Mouse (Mus musculus): ENCODE data around the gene Pde4d. TPM values are rescaled to one million over a fixed set of nuclear protein-coding genes. Genes with fewer than 3 reads are reported as not detected.
A peak's percentile ranks its signal among the peaks of the same experiment; 100 is the strongest.

Pde4d gene
- polyA plus RNA-seq, 1 experiment from 2014 or later: 16.7 TPM

- no peak for ATAC-seq (replicated peaks; ENCODE audit: low FRiP score)
- WGBS: 76% methylated on average over 2 of the region's 2 CpGs
- no peaks in the 10 kb centered on the region for H3K27me3 ChIP-seq
Observed at GRCm38 (mm10) chr13:108494365-108494764, 44.6 kb downstream of the Pde4d start.

GRCm38 (mm10) chr13:108497768-108498167, 48.0 kb downstream of the Pde4d start:
- no peaks in the 10 kb centered on the region for H3K36me3 ChIP-seq
- H3K4me3 ChIP-seq (replicated peaks): no peak overlapping the region
- peak overlapping the region; percentile 30; the same call in 1 of the 2 replicates for H3K4me2 ChIP-seq
- H3K27ac ChIP-seq: no peak overlapping the region
- no peaks in the 10 kb centered on the region for H3K27me3 ChIP-seq
- no peak overlapping the region for H3K9ac ChIP-seq
- no peak for ATAC-seq (replicated peaks; ENCODE audit: low FRiP score)
- WGBS: 51% methylated on average over 8 of the region's 8 CpGs
- no peaks in the 10 kb centered on the region for H3K9me3 ChIP-seq (replicated peaks)
- H3K4me1 ChIP-seq: peaks cover 6% of the 10 kb centered on the region; the same call in 1 of the 2 replicates

More at GRCm38 (mm10) chr13:108494365-108494764, 44.6 kb downstream of the Pde4d start:
- no peak overlapping the region for H3K4me2 ChIP-seq
- H3K4me3 ChIP-seq (replicated peaks): no peak overlapping the region
- H3K4me1 ChIP-seq: peaks cover 6% of the 10 kb centered on the region; the same call in 1 of the 2 replicates
- no peaks in the 10 kb centered on the region for H3K36me3 ChIP-seq
- no peak overlapping the region for H3K27ac ChIP-seq
- no peaks in the 10 kb centered on the region for H3K9me3 ChIP-seq (replicated peaks)
- no peak overlapping the region for H3K9ac ChIP-seq

- WGBS: 51% methylated on average over 9 of the region's 9 CpGs
- Histone ChIP-seq H3K9me3 (replicated peaks) (no peaks in the 10 kb centered on the region), H3K27ac (no peak overlapping the region), H3K4me1 (peaks cover 6% of the 10 kb centered on the region; the same call in 1 of the 2 replicates), H3K27me3 (no peaks in the 10 kb centered on the region), H3K9ac (no peak overlapping the region), H3K36me3 (no peaks in the 10 kb centered on the region), H3K4me2 (peak overlapping the region; percentile 30), H3K4me3 (replicated peaks) (no peak overlapping the region)
- peak; percentile 86 for ATAC-seq (replicated peaks; ENCODE audit: low FRiP score)
Observed at GRCm38 (mm10) chr13:108498247-108498743, 48.5 kb downstream of the Pde4d start.

- H3K9me3 ChIP-seq (replicated peaks): no peaks in the 10 kb centered on the region
- no peak overlapping the region for H3K27ac ChIP-seq
- no peaks in the 10 kb centered on the region for H3K36me3 ChIP-seq
- H3K4me2 ChIP-seq: peak overlapping the region; percentile 30
- H3K4me3 ChIP-seq (replicated peaks): no peak overlapping the region
- H3K4me1 ChIP-seq: peaks cover 6% of the 10 kb centered on the region; the same call in 1 of the 2 replicates
- H3K9ac ChIP-seq: no peak overlapping the region
- WGBS: 26% methylated on average over 9 of the region's 9 CpGs
- no peak for ATAC-seq (replicated peaks; ENCODE audit: low FRiP score)
- no peaks in the 10 kb centered on the region for H3K27me3 ChIP-seq
Observed at GRCm38 (mm10) chr13:108498773-108499313, 49.1 kb downstream of the Pde4d start.

GRCm38 (mm10) chr13:108501386-108501785, 51.6 kb downstream of the Pde4d start:
- ATAC-seq (replicated peaks; ENCODE audit: low FRiP score): no peak
- Histone ChIP-seq H3K27ac (no peak overlapping the region), H3K27me3 (no peaks in the 10 kb centered on the region), H3K36me3 (no peaks in the 10 kb centered on the region), H3K9ac (no peak overlapping the region), H3K4me3 (replicated peaks) (no peak overlapping the region), H3K4me2 (no peak overlapping the region), H3K4me1 (peaks cover 6% of the 10 kb centered on the region; the same call in 1 of the 2 replicates), H3K9me3 (replicated peaks) (no peaks in the 10 kb centered on the region)
- 47% methylated on average over 1 of the region's 1 CpGs for WGBS

- Histone ChIP-seq H3K4me1 (no peaks in the 10 kb centered on the region), H3K4me3 (replicated peaks) (no peak overlapping the region), H3K9me3 (replicated peaks) (no peaks in the 10 kb centered on the region), H3K4me2 (no peak overlapping the region), H3K36me3 (no peaks in the 10 kb centered on the region), H3K27me3 (no peaks in the 10 kb centered on the region), H3K9ac (no peak overlapping the region), H3K27ac (no peak overlapping the region)
- ATAC-seq (replicated peaks; ENCODE audit: low FRiP score): no peak
- 89% methylated on average over 4 of the region's 4 CpGs for whole genome bisulfite sequencing
Observed at GRCm38 (mm10) chr13:108524548-108524947, 74.8 kb downstream of the Pde4d start.

- no peaks in the 10 kb centered on the region for H3K4me1 ChIP-seq
- no peak overlapping the region for H3K9ac ChIP-seq
- 70% methylated on average over 6 of the region's 6 CpGs for WGBS
- H3K4me3 ChIP-seq (replicated peaks): no peak overlapping the region
- H3K9me3 ChIP-seq (replicated peaks): no peaks in the 10 kb centered on the region
- no peaks in the 10 kb centered on the region for H3K27me3 ChIP-seq
- H3K4me2 ChIP-seq: no peak overlapping the region
- no peak overlapping the region for H3K27ac ChIP-seq
- no peak for ATAC-seq (replicated peaks; ENCODE audit: low FRiP score)
- H3K36me3 ChIP-seq: no peaks in the 10 kb centered on the region
Observed at GRCm38 (mm10) chr13:108524969-108525368, 75.2 kb downstream of the Pde4d start.

- Histone ChIP-seq H3K4me3 (replicated peaks) (no peak overlapping the region), H3K4me2 (no peak overlapping the region), H3K9me3 (replicated peaks) (no peaks in the 10 kb centered on the region), H3K27me3 (no peaks in the 10 kb centered on the region), H3K27ac (no peak overlapping the region), H3K4me1 (no peaks in the 10 kb centered on the region), H3K36me3 (no peaks in the 10 kb centered on the region), H3K9ac (no peak overlapping the region)
- 88% methylated on average over 13 of the region's 13 CpGs for WGBS
- no peak for ATAC-seq (replicated peaks; ENCODE audit: low FRiP score)
Observed at GRCm38 (mm10) chr13:108526258-108527007, 76.7 kb downstream of the Pde4d start.

- no peak overlapping the region for H3K4me3 ChIP-seq (replicated peaks)
- ATAC-seq (replicated peaks; ENCODE audit: low FRiP score): no peak
- no peaks in the 10 kb centered on the region for H3K36me3 ChIP-seq
- no peak overlapping the region for H3K9ac ChIP-seq
- no peaks in the 10 kb centered on the region for H3K9me3 ChIP-seq (replicated peaks)
- no peaks in the 10 kb centered on the region for H3K27me3 ChIP-seq
- H3K4me2 ChIP-seq: no peak overlapping the region
- H3K27ac ChIP-seq: no peak overlapping the region
- WGBS: 79% methylated on average over 7 of the region's 7 CpGs
- H3K4me1 ChIP-seq: no peaks in the 10 kb centered on the region
Observed at GRCm38 (mm10) chr13:108527090-108527770, 77.5 kb downstream of the Pde4d start.

- ATAC-seq (replicated peaks; ENCODE audit: low FRiP score): no peak
- H3K27ac ChIP-seq: no peak overlapping the region
- H3K4me1 ChIP-seq: no peaks in the 10 kb centered on the region
- H3K4me3 ChIP-seq (replicated peaks): no peak overlapping the region
- no peaks in the 10 kb centered on the region for H3K36me3 ChIP-seq
- 81% methylated on average over 1 of the region's 1 CpGs for WGBS
- H3K27me3 ChIP-seq: no peaks in the 10 kb centered on the region
- H3K9me3 ChIP-seq (replicated peaks): no peaks in the 10 kb centered on the region
- no peak overlapping the region for H3K4me2 ChIP-seq
- no peak overlapping the region for H3K9ac ChIP-seq
Observed at GRCm38 (mm10) chr13:108528343-108528742, 78.6 kb downstream of the Pde4d start.

- 94% methylated on average over 1 of the region's 1 CpGs for WGBS
- Histone ChIP-seq H3K4me3 (replicated peaks) (no peak overlapping the region), H3K9ac (no peak overlapping the region), H3K36me3 (no peaks in the 10 kb centered on the region), H3K4me2 (no peak overlapping the region), H3K27ac (no peak overlapping the region), H3K27me3 (no peaks in the 10 kb centered on the region), H3K9me3 (replicated peaks) (no peaks in the 10 kb centered on the region), H3K4me1 (no peaks in the 10 kb centered on the region)
- ATAC-seq (replicated peaks; ENCODE audit: low FRiP score): no peak
Observed at GRCm38 (mm10) chr13:108532875-108533274, 83.1 kb downstream of the Pde4d start.

- Histone ChIP-seq H3K4me3 (replicated peaks) (no peak overlapping the region), H3K27me3 (no peaks in the 10 kb centered on the region), H3K9me3 (replicated peaks) (no peaks in the 10 kb centered on the region), H3K27ac (no peak overlapping the region), H3K4me1 (no peaks in the 10 kb centered on the region), H3K36me3 (no peaks in the 10 kb centered on the region), H3K9ac (no peak overlapping the region), H3K4me2 (no peak overlapping the region)
- ATAC-seq (replicated peaks; ENCODE audit: low FRiP score): no peak
- whole genome bisulfite sequencing: 33% methylated on average over 4 of the region's 4 CpGs
Observed at GRCm38 (mm10) chr13:108536436-108536835, 86.7 kb downstream of the Pde4d start.
